Mouse (Mus musculus): Measurements from ENCODE around the gene Cars2. TPM values are rescaled to one million over a fixed set of nuclear protein-coding genes. Genes with fewer than 3 reads are reported as not detected.

The Cars2 gene
- total and polyA plus RNA-seq, 3 experiments: 45.6 to 67.1 (median 46.4) TPM

DNA sequence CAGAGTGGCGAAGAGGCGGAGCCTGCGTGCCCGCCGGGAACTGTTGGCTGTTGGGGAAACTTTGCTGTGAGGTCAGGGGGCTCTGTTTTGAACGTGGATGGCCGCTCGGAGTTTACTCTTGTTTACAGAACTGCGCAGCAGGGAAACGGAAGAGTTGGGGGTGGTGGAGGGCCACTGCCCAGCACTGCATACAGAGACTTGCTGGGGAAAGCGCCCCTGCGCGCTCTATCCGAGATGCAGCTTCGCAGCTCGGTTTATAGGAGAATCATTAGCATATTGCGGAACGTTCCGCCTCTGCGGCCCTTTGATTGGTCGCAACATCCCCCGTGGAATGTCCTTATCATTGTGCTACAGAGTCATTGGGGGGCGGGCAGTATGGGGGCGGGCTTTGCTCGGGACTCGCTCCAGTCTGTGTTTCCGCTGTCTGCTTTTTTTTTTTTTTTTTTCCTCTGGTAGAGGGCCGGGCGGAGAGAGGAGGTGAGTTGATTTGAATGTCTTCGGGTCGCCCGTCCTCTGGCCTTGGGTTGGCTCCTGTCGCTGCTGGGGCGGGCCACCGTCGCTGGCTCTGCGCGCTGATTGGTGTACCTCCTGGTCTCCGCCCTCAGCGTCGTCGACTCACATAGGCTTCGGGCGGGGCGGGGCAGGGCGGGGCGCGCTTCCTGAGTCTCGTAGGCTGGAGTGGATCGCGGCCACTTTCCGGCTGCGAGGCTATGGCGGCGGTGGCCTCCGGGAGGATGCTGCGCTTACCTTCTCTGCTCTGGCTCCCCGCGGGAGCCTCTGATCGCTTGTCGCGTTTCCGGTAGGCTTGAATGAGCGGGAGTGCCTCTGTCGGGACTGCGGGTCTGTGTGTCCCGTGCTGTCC lies 7.4 kb upstream of the Cars2 start (continued):
- peak; percentile 52; the same call in 1 of the 2 replicates for TF ChIP-seq MXI1 (IDR thresholded peaks at IDR 0.05; ENCODE audit: low read depth, low read length)
- no peak for TF ChIP-seq SMC3 (IDR thresholded peaks at IDR 0.05; ENCODE audit: low read depth, low read length)
- no peak for TF ChIP-seq MYC (IDR thresholded peaks at IDR 0.05; ENCODE audit: low read depth, low read length)
- TF ChIP-seq PAX5 (IDR thresholded peaks at IDR 0.05; ENCODE audit: low read length): no peak
- no peak; the same call in 1 of the 2 replicates for TF ChIP-seq ETS1 (conservative IDR thresholded peaks at IDR 0.05; ENCODE audit: low read depth, low read length)
- peak; percentile 100 for TF ChIP-seq ZMIZ1 (IDR thresholded peaks at IDR 0.05; ENCODE audit: low read depth, low read length)
- TF ChIP-seq UBTF (IDR thresholded peaks at IDR 0.05; ENCODE audit: low read depth, low read length): no peak; the same call in 1 of the 2 replicates
- no peak for TF ChIP-seq USF2 (conservative IDR thresholded peaks at IDR 0.05; ENCODE audit: low read depth, low read length)
- TF ChIP-seq KAT2A (IDR thresholded peaks at IDR 0.05; ENCODE audit: insufficient replicate concordance, low read length): 0 out of 2 replicates have a peak, but pooled peaks have one; percentile 55
- peak; percentile 74; the same call in 1 of the 2 replicates for TF ChIP-seq ELF1 (IDR thresholded peaks at IDR 0.05; ENCODE audit: low read depth, low read length)
- peak; percentile 100 for TF ChIP-seq POLR2A (IDR thresholded peaks at IDR 0.05; ENCODE audit: low read depth, low read length)
- peak; percentile 86 for TF ChIP-seq TCF12 (IDR thresholded peaks at IDR 0.05; ENCODE audit: low read depth, low read length)
- peak; percentile 48; the same call in 1 of the 2 replicates for TF ChIP-seq MAX (IDR thresholded peaks at IDR 0.05; ENCODE audit: low read length)
- TF ChIP-seq HCFC1 (IDR thresholded peaks at IDR 0.05; ENCODE audit: low read depth, low read length): peak; percentile 26
- no peak for TF ChIP-seq NRF1 (IDR thresholded peaks at IDR 0.05; ENCODE audit: low read depth, low read length)
- TF ChIP-seq IRF4 (IDR thresholded peaks at IDR 0.05; ENCODE audit: low read depth, low read length): peak; percentile 33; the same call in 1 of the 2 replicates
- no peak for TF ChIP-seq MAFK (IDR thresholded peaks at IDR 0.05; ENCODE audit: insufficient replicate concordance, low read length)
- TF ChIP-seq RCOR1 (conservative IDR thresholded peaks at IDR 0.05; ENCODE audit: low read depth, low read length): 0 out of 2 replicates have a peak, but pooled peaks have one; percentile 20
- TF ChIP-seq NELFE (IDR thresholded peaks at IDR 0.05; ENCODE audit: low read depth, low read length): peak; percentile 100

- H3K9me3 ChIP-seq (replicated peaks; ENCODE audit: low read length): no peaks in the 10 kb centered on the region
- peaks cover 10 to 30% of the 10 kb centered on the region in 2 experiments; a peak in 2 of 4 replicates for H3K4me1 ChIP-seq (ENCODE audit: control insufficient read depth in 1 of 2, insufficient read depth in 2 of 2)
- no peak for TF ChIP-seq ELF1 (IDR thresholded peaks at IDR 0.05; ENCODE audit: low read depth, low read length)
- TF ChIP-seq EP300 (IDR thresholded peaks at IDR 0.05; ENCODE audit: low read length): no peak
- peak; percentile 65; the same call in 1 of the 2 replicates for TF ChIP-seq MXI1 (IDR thresholded peaks at IDR 0.05; ENCODE audit: low read depth, low read length)
- no peak for TF ChIP-seq GABPA (IDR thresholded peaks at IDR 0.05; ENCODE audit: insufficient replicate concordance, low read depth, low read length)
- peak overlapping the region; percentile 65 to 77 (median 65) for H3K4me3 ChIP-seq (replicated peaks in 1 of 3; ENCODE audit: low read depth in 2 of 3, low read length in 2 of 3, poor library complexity in 1 of 3)
- peak overlapping the region; percentile 58 for H3K27ac ChIP-seq (ENCODE audit: insufficient read depth, low read depth)
- peak overlapping the region; percentile 17; the same call in 1 of the 2 replicates for H3K4me2 ChIP-seq (ENCODE audit: insufficient read depth, low read depth, poor library complexity, severe bottlenecking)
- dilution Hi-C loops (cut with MboI; ENCODE audit: extremely low pct_ligation_motif_present, extremely low pct_unique_long_range_greater_than_20kb, low sequenced_read_pairs): no loop called here
- H3K36me3 ChIP-seq (replicated peaks in 1 of 2; ENCODE audit: control insufficient read depth in 1 of 2, insufficient read depth in 1 of 2, low read length in 1 of 2): peaks cover 12 to 21% of the 10 kb centered on the region in 2 experiments
- peak overlapping the region; percentile 70 for H3K9ac ChIP-seq (ENCODE audit: insufficient read depth, low read depth)
- H3K27me3 ChIP-seq (replicated peaks): no peaks in the 10 kb centered on the region
- no peak for DNase-seq (ENCODE audit: extremely low read depth)
- in situ Hi-C loops (cut with MboI; ENCODE audit: low pct_ligation_motif_present, low pct_unique_long_range_greater_than_20kb, low sequenced_read_pairs): no loop called here
- peaks cover 39% of the 10 kb centered on the region for H3K79me2 ChIP-seq (replicated peaks; ENCODE audit: control insufficient read depth, extremely low read depth, insufficient read depth, poor library complexity, severe bottlenecking)
These were observed 6.8 kb upstream of the Cars2 start for GRCm38 (mm10) chr8:11557424-11557767.

All from CH12.LX (cell line).